Mouse (Mus musculus): ENCODE data around the gene Pclo. TPM values are rescaled to one million over a fixed set of nuclear protein-coding genes. Genes with fewer than 3 reads are reported as not detected.
"Not testable (repeated sequence)": the region's sequence is repeated elsewhere in the genome, so short reads cannot be mapped to it uniquely, and the experiment has no call there.

The Pclo gene
- total RNA-seq (2021): under 1 TPM; 0.49 to 0.75 TPM
- long read RNA-seq, experiment 1: 0 reads
- long read RNA-seq, experiment 2: 0 reads

GRCm38 (mm10) chr5:14514631-14515523 lies at the start of gene Pclo:
Gene Pclo, plus strand, starts transcription at chr5:14514918.
- peak; percentile 65 for DNase-seq

- DNase-seq: not testable (repeated sequence)
Observed at GRCm38 (mm10) chr5:14494431-14494830, 20.3 kb upstream of the Pclo start.

DNA sequence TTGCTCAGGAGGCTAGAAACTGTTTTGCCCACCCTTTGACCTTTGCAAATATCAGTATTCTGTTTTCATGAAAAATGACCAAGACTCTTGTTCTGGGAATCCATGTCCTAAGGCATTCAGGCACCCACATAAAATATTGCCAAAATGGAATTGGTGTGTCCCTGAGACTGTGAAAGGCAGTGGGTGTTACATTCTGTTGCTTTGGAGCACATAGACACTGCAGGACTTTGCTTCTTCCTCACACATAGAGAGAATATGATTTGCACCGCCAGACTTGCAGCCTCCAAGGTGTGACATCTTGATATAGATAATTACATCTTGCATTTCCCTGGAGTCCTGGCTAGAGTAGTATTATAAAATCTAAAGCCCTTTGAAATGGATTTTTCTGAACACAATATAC lies 6.2 kb upstream of the Pclo start:
- DNase-seq: no peak

DNA sequence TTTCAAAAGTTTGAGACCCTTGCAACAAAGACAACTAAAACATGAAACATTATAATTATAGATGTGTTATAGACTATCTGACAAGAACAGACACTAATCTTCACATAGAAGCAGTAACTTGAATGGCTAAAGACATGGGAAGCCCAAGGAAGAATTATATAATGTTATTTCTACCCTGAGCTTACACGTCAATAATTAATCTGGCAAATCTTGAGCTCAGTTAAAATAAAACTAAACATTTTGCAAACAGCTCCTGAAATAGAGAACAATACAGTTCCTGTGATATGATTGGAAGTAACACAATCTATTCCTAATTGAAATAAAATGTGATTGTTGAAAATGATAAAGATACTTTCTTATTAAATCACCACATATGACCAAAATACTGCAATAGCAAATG lies 5.1 kb upstream of the Pclo start:
- no peak for DNase-seq

DNA sequence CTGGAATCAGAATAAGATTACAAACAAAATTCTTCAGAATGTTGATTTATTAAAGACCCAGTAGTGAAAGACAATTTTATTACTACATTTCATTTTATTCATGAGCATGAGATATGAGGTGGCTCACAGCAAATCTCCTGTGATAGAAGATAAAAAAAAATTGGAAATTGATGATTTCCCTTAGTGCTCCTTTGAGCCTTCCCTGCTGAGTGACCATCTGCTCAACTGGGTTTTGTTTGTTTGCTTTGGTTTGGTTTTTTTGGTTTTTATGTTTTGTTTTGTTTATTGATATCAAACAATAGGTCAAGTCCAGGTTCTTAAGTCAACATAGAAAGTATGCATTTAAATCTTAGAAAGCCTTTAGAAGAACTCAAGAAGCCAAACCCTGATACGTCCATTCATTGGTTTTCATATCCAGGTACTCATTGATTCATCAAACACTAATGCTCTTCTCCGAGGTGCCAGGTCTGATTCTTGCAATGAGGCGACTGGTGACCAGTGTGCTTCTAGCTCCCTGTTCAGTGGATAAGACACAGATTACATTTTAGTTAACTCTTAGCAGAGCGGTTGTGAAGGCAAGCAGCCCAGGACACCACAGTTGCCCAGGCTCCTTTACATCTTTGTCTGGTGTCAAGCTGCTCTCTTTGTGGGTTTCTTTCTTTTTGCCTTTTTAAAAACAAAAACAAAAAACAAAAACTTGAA lies 3.6 kb downstream of the Pclo start:
- DNase-seq: no peak

GRCm38 (mm10) chr5:14522006-14522405 lies 7.3 kb downstream of the Pclo start:
- no peak for DNase-seq

DNA sequence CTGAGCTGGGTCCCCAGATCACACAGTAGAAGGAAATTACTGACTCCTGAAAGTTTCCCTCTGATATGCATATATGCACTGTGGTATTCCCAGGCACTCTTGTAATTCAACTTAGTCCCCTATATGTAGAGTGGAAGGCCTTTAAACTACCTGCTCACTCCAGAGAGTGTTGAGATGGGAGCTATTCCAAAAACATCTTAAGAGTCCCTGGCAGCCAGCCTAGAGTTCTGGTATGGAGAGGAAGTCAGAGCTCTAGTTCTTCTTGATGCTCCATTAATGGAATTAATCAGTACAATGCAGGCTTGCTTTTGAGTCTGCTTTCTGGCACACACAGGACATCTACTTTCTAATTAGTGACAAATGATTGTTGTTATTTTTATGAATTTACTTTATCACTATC lies 11.3 kb downstream of the Pclo start:
- DNase-seq: no peak

GRCm38 (mm10) chr5:14527796-14528195 lies 13.1 kb downstream of the Pclo start:
- DNase-seq: no peak

GRCm38 (mm10) chr5:14531906-14532305 lies 17.2 kb downstream of the Pclo start:
- DNase-seq: no peak

GRCm38 (mm10) chr5:14539346-14539745 lies 24.6 kb downstream of the Pclo start:
- DNase-seq: no peak

DNA sequence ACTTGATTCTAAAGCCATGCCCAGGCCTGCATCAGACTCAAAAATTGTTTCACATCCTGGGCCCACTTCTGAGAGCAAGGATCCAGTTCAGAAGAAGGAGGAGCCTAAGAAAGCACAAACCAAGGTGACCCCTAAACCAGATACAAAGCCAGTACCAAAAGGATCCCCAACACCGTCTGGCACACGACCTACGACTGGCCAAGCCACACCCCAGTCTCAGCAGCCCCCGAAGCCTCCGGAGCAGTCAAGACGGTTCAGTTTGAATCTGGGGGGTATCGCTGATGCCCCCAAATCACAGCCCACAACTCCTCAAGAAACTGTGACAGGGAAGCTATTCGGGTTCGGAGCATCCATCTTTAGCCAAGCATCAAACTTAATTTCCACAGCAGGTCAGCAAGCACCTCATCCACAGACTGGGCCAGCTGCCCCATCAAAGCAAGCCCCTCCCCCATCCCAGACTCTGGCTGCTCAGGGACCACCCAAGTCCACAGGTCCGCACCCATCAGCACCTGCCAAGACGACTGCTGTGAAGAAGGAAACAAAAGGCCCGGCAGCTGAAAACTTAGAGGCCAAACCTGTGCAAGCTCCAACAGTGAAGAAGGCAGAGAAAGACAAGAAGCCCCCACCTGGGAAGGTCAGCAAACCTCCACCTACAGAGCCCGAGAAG lies 25.4 kb downstream of the Pclo start:
- DNase-seq: no peak

DNA sequence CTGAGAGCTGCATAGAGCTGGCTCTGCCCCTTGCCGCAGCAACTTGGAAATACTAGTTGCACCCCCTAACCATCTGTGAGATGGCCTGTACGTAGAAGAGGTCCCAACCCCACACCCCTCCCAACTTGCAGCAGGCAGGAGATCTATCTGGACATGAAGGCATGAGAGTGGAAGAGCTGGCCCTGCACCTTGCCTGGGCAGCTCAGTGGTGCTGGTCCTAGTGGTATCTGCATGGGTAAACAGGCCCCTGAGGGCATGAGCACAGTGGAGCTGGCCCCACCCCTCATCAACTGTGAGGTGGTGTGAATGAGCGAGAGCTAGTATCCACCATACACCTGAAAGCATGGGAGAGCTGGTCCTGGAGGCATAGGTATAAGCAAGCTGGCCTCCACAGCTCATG lies 60.9 kb downstream of the Pclo start:
- no peak for DNase-seq

DNA sequence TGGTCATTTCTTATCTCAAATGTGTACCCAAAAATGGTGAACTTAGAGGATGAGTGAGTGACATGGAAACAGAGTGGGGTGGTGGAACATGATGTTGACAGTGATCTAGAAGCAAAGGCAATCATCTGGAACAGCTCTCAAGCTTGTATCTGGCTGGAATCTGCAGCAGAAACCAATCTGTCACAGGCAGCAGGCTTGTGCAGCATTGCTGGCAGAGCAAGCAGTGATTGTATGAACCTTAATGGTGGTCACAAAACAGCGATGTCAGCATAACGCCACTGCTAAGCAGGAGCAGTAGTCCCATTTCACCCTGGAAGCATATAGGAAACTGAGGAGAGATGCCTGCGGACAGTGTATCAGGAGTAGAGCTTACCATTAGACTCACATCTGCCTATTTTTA lies 76.8 kb downstream of the Pclo start:
- no peak for DNase-seq

DNA sequence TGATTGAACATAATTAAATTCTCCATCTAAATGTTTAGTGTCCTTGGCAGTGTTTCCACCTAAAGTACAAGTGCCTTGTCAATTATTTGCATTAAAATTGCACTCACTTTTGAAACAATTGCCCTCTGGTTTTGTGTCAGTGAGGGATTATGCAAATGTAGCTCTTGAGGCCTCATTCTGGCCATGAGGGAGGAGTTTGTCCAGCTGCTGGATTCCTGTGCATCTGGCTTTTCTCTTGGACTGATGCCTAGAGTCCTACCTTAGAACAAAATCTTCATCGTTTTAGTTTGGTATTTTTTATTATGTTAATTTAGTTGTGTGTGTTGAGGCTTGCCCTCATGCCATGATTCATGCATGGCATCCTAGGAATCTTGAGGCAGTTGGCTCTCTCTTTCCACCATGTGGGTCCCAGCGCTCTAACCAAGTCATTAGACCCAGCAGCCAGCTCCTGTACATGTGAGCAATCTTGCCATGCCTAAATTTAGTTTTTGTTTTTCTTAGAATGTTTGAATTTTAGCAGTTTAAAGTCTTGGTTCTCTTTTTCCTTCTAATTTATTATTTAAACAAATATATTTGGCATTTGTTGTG lies 80.8 kb downstream of the Pclo start:
- no peak for DNase-seq

- DNase-seq: no peak
Observed at GRCm38 (mm10) chr5:14608318-14608717, 93.6 kb downstream of the Pclo start.

GRCm38 (mm10) chr5:14621146-14621545 lies 106.4 kb downstream of the Pclo start:
- no peak for DNase-seq

- DNase-seq: no peak
Observed at GRCm38 (mm10) chr5:14623360-14623759, 108.6 kb downstream of the Pclo start.

GRCm38 (mm10) chr5:14641260-14641659 lies 126.5 kb downstream of the Pclo start:
- no peak for DNase-seq

DNA sequence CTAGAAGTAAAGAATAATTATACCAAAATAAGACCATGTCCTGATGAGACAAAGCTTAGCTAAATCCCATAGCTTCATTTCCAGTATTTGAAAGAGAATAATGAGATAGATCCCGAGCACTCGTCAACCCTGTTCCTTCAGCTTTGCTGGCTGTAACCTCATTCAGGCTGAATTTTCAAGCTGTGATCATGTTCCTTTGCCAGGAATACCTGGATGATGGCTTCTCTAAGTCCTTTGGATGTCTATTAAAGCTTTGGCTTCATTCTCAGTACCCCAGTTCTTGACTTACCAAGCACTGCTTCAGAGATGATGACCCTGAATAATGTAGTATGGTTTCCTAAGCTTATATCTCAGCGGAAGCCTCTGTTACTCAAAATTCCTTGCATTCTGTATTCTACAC lies 131.1 kb downstream of the Pclo start:
- no peak for DNase-seq

DNA sequence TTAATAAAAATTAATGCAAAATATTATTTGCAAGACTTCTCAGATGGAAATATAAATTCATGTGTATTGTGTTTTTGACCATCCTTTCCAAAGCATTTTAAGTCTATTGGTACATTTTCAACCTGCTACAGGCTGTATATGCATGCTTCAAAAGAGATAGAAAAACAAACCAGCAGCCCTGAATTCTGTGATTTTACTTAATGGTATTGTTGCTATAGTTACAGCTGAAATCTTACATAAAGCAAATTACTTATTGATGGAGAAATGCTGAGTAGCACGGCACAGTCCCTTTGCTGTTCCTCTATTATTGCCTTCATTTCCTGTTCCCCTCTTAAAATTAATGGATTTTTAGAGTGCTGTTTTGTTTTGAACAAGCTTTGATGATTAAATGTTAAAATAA lies 145.9 kb downstream of the Pclo start:
- no peak for DNase-seq

- no peak for DNase-seq
Observed at GRCm38 (mm10) chr5:14662180-14662579, 147.5 kb downstream of the Pclo start.

- DNase-seq: no peak
Observed at GRCm38 (mm10) chr5:14662603-14663002, 147.9 kb downstream of the Pclo start.

DNA sequence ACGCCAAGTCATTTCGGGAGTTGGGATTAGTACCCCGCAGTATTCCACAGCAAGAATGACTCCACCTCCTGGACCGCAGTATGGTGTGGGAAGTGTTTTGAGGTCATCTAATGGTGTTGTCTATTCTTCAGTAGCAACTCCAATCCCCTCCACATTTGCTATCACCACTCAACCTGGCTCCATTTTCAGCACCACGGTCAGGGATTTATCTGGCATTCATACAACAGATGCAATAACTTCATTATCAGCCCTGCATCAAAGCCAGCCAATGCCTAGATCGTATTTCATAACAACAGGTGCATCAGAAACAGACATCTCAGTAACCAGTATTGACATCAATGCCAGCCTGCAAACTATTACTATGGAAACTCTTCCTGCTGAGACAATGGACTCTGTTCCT lies 165.7 kb downstream of the Pclo start:
- DNase-seq: no peak
